Mouse (Mus musculus): ENCODE results near the gene Shisa7.

DNA sequence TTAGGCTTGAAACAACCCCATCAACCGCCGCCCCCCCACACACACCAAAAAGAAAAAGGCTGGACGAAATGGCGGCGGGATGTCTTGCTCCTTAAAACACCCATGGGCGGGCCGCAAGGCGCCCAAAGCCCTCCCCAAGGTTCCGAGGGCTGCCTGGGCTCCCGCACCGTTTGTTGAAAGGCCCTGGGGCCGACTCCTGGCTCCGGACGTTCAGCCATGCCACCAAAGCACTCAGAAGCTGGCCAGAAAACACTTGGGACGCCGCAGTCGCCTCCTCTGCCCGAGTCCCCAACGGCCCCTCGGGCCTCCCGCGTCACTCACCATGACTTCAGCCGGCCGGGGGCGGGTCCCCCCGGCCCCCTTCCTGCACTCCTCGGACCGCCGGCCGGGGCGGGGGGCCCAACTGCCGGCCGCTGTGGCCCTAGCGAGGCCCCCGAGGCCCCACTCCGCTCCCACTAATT lies 32.6 kb downstream of the Shisa7 start:
- TF ChIP-seq CTCF (IDR thresholded peaks at IDR 0.05; ENCODE audit: low read depth) (no peak), EP300 (IDR thresholded peaks at IDR 0.05; ENCODE audit: low read depth) (no peak)
